Mouse (Mus musculus) limb, embryonic 15.5 days (tissue): Measurements from ENCODE around the gene Gmps. TPM values are rescaled to one million over a fixed set of nuclear protein-coding genes. Genes with fewer than 3 reads are reported as not detected.

Experiments
- ATAC-seq: fragments of 200-750 bp; cut with Nextera tagmentation; 2 replicates; pipeline ENCODE4 v1.8.0; 2017; ENCODE audit warnings: low read depth, moderate TSS enrichment; ENCODE audit not compliant: insufficient number of reproducible peaks, low FRiP score, low TSS enrichment
- H3K27ac ChIP-seq: fragments of 300-500 bp; sonication (generic); 2 replicates; pipeline ENCODE4 v1.5.1; 2015; ENCODE audit warnings: moderate library complexity, mild to moderate bottlenecking, inconsistent platforms
- H3K27me3 ChIP-seq: fragments of 300-500 bp; sonication (generic); 2 replicates; pipeline ENCODE4 v1.6.1; 2015; ENCODE audit warnings: inconsistent platforms
- H3K36me3 ChIP-seq: fragments of 300-500 bp; sonication (generic); 2 replicates; pipeline ENCODE4 v1.6.1; 2015; ENCODE audit warnings: inconsistent platforms
- H3K4me1 ChIP-seq: fragments of 300-500 bp; sonication (generic); 2 replicates; pipeline ENCODE4 v1.6.1; 2015; ENCODE audit warnings: inconsistent platforms
- H3K4me2 ChIP-seq: fragments of 300-500 bp; sonication (generic); 2 replicates; pipeline ENCODE4 v1.6.1; 2015; ENCODE audit warnings: mild to moderate bottlenecking, inconsistent platforms
- H3K4me3 ChIP-seq: fragments of 300-500 bp; sonication (generic); 2 replicates; pipeline ENCODE4 v1.5.1; 2015; ENCODE audit warnings: mild to moderate bottlenecking, inconsistent platforms
- H3K9ac ChIP-seq: fragments of 300-500 bp; sonication (generic); 2 replicates; pipeline ENCODE4 v1.6.1; 2015; ENCODE audit warnings: inconsistent platforms
- H3K9me3 ChIP-seq: fragments of 300-500 bp; sonication (generic); 2 replicates; pipeline ENCODE4 v1.6.1; 2016; ENCODE audit warnings: inconsistent platforms
- WGBS: fragments of 180-500 bp; shearing (Covaris S2); methylation state at CpG from one replicate; pipeline ENCODE4 v1.1.7; 2015; 5-methylcytosine and 5-hydroxymethylcytosine counted together
- polyA plus RNA-seq: library from polyadenylated mRNA; unstranded; fragments of >200 nt; fragmentation: Nextera tagmentation; extraction: Ambion mirVana; gene quantifications from 2 replicates; pipeline ENCODE4 v1.2.1, GENCODE M21; 2015

Gene Gmps
- 37.5 and 39.1 TPM in 2 replicates for polyA plus RNA-seq

- peak; percentile 92 for ATAC-seq
- Histone ChIP-seq H3K9me3 (no peaks in the 10 kb centered on the region), H3K36me3 (peaks cover 10% of the 10 kb centered on the region), H3K27me3 (no peaks in the 10 kb centered on the region), H3K4me3 (peak within 1 kb of the TSS; percentile 91), H3K4me1 (peaks cover 13% of the 10 kb centered on the region), H3K9ac (peak within 1 kb of the TSS; percentile 93), H3K27ac (peak within 1 kb of the TSS; percentile 94), H3K4me2 (peak within 1 kb of the TSS; percentile 57)
- under 1% methylated on average over 67 of the region's 67 CpGs for WGBS
Observed at GRCm38 (mm10) chr3:63975955-63976908, at the start of gene Gmps. Gene Gmps (plus strand): TSS chr3:63976106.

DNA sequence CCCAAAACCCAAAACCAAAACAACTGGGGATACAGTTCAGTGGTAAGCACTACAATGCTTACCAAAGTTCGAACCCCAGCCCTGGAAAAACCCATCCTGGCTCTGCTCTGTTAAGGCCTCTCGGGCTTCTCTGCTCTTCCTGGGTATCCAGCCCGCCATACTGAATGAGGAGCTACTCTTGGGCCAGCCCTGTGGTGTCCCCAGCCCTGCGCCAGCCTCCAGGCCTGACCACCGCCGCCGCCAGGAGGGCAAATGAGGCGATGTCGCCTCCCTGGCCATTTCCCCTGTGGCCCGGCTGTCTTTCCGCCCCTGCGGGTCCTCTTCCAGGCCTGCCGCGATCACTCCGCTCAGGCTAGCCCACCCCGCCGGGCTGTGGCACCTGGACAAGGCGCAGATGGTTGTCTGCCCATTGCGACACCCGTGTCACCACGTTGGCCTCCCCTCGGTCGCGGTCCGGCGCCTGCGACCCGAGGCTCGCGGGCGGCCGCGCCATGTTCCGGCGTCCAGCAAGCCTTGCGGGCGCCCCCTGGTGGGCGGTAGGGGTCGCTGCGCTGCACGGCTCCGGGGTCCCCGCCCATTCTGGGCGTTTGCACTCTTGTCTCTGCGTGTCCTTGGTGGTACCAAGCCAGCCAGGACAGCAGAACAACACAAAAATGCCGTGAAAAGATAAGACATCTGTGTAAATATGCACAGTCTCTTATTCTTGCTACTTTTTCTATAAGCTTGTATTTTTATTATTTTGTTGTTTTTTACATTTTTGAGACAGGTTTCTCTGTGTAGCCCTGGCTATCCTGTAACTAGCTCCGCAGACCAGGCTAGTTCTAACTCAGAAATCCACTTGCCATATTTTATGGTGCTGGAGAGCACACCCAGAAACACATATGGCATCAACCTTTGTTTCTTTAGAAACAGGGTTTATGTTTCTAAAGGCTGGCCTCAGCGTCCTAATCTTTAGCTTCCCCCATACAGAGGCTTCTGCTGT, 46.7 kb upstream of the Gmps start, which contains the start of gene E130311K13Rik:
Gene E130311K13Rik, minus strand, starts transcription at position 595 of the 982 bp plus-strand sequence.
- Histone ChIP-seq H3K9ac (peak within 1 kb of the TSS; percentile 95), H3K9me3 (no peaks in the 10 kb centered on the region), H3K27me3 (no peaks in the 10 kb centered on the region), H3K4me3 (peak within 1 kb of the TSS; percentile 72), H3K36me3 (no peaks in the 10 kb centered on the region), H3K4me1 (no peaks in the 10 kb centered on the region), H3K4me2 (peak within 1 kb of the TSS; percentile 64), H3K27ac (peak within 1 kb of the TSS; percentile 61)
- 5% methylated on average over 48 of the region's 48 CpGs for WGBS
- peak; percentile 87 for ATAC-seq

DNA sequence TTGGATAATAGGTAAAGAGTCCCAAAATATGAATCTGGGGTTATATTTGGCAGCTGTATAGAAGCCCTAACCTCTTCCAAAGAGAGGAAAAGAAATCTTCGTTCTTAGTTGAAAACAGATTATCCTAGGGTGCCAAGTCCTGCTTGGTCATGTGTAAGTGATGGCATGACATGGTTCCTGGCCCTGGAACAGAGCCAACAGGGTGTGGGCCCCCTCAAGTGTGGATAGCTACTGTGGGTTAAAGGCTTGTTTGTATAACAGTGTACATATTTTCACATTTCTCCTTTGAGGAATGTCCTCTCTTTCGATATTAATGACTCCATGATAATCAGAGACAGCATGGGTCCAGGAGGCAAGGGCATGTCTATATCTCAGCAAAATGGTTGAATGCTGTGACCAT, 37.0 kb upstream of the Gmps start:
- Histone ChIP-seq H3K27me3 (no peaks in the 10 kb centered on the region), H3K9ac (no peak overlapping the region), H3K4me2 (no peak overlapping the region), H3K4me1 (no peaks in the 10 kb centered on the region), H3K27ac (no peak overlapping the region), H3K9me3 (no peaks in the 10 kb centered on the region), H3K4me3 (no peak overlapping the region), H3K36me3 (peaks cover 6% of the 10 kb centered on the region; the same call in 1 of the 2 replicates)
- ATAC-seq: no peak
- WGBS: 86% methylated on average over 2 of the region's 2 CpGs

DNA sequence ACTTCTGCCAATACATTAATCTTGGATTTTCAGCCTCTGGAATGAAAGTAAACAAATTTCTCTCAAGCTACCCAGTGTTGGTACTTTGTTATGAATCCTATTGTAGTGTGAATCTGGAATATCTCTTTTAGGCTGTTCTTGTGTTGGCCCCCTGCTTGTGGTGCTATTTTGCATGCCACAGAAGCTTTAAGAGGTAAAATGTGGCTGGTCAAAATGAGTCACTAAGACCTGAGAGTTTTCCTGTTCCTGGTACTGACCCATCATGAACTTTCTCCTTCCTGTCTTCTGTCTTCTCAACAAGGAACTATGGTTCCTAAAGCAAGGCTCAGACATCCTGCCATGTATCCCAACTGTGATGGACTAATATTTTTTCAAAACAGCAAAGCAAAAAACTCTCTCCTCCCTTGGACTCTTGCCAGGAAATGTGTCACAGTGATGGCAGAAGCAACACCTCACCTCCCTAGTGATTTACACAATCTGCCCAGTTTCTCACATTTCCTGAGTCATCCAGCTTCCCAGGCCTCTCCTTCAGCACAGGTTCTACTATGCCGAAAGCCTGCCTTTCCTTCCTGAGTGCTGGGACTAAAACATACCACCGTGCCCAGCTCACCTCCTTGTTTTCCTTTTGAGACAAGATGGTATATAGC, 34.6 kb upstream of the Gmps start:
- Histone ChIP-seq H3K9ac (no peak overlapping the region), H3K4me2 (no peak overlapping the region), H3K27me3 (no peaks in the 10 kb centered on the region), H3K27ac (no peak overlapping the region), H3K36me3 (peaks cover 14% of the 10 kb centered on the region; the same call in 1 of the 2 replicates), H3K4me1 (no peaks in the 10 kb centered on the region), H3K4me3 (no peak overlapping the region), H3K9me3 (no peaks in the 10 kb centered on the region)
- WGBS: 84% methylated on average over 2 of the region's 2 CpGs
- ATAC-seq: no peak

DNA sequence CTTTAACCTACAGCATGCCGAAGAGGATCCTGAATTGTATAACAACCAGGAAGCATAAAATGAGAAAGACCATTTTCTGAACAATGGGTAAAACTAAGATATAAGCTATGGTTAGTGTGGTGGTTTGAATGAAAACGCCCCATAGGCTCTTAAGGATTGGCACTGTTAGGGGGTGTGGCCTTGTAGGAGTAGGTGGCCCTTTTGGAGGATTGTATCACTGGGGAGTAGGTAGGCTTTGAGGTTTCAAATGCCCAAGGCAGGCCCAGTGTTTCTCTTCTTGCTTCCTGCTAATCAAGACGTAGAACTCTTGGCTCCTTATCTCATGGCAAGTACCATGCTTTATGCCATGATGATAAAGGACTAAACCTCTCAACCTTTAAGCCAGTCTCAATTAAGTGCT, 26.1 kb upstream of the Gmps start:
- Histone ChIP-seq H3K27me3 (no peaks in the 10 kb centered on the region), H3K9ac (no peak overlapping the region), H3K4me2 (no peak overlapping the region), H3K27ac (no peak overlapping the region), H3K4me1 (no peaks in the 10 kb centered on the region), H3K36me3 (peaks cover 6% of the 10 kb centered on the region; the same call in 1 of the 2 replicates), H3K9me3 (no peaks in the 10 kb centered on the region), H3K4me3 (no peak overlapping the region)
- WGBS: 79% methylated on average over 3 of the region's 3 CpGs
- ATAC-seq: no peak

- peak overlapping the region; percentile 80 for H3K9ac ChIP-seq
- H3K9me3 ChIP-seq: no peaks in the 10 kb centered on the region
- ATAC-seq: no peak
- H3K27ac ChIP-seq: peak overlapping the region; percentile 91
- H3K4me3 ChIP-seq: peak overlapping the region; percentile 94
- 5% methylated on average over 25 of the region's 25 CpGs for WGBS
- H3K4me1 ChIP-seq: peaks cover 10% of the 10 kb centered on the region; the same call in 1 of the 2 replicates
- peak overlapping the region; percentile 71 for H3K4me2 ChIP-seq
- no peaks in the 10 kb centered on the region for H3K36me3 ChIP-seq
- peaks cover 3% of the 10 kb centered on the region; the same call in 1 of the 2 replicates for H3K27me3 ChIP-seq
Observed at GRCm38 (mm10) chr3:63963421-63964099, 12.3 kb upstream of the Gmps start.

DNA sequence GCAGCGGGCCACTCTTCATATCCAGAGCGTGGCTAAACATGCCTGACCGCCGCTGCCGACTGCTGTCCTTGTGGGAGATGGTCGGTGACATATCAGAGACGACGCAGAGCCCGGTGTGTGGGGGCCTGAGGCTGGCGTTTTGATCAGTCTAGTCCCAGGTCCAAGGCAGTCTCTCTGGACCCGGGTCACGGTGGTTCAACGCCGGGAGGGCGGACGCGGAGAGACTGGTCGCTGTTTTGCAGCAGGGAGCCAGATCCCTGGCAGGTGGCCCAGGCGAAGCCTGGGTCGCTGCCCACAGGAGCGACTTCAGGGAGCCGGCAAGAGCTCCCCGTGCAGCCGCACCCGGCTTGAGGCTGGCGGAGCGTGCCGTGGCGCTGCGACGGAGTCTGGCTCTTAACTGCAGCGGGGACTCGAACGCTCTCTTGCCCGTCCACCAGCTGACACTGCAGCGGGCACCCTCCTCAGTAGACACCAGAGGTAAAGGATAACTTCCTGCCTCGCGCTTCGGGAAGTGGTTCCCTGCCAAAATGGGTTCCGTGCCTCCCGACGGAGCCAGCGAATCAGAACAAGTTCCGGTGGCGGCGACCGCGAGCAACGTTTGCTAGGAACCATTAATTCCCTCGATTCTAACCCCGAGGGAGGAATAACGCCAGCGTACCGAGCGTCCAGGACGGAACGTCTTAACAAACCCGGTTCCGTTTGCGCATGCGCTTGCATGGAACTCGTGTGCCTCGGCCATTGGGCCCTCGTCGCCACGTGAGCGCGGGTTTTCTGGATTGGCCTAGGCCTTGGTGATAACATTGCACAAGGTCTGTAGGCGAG, 11.6 kb upstream of the Gmps start, which contains the start of gene Slc33a1:
Gene Slc33a1, minus strand, starts transcription at position 669 of the 822 bp plus-strand sequence.
- Histone ChIP-seq H3K9me3 (no peaks in the 10 kb centered on the region), H3K4me3 (peak within 1 kb of the TSS; percentile 94), H3K4me1 (peaks cover 10% of the 10 kb centered on the region; the same call in 1 of the 2 replicates), H3K27ac (peak within 1 kb of the TSS; percentile 91), H3K4me2 (peak within 1 kb of the TSS; percentile 71), H3K36me3 (no peaks in the 10 kb centered on the region), H3K27me3 (peaks cover 3% of the 10 kb centered on the region; the same call in 1 of the 2 replicates), H3K9ac (peak within 1 kb of the TSS; percentile 80)
- under 1% methylated on average over 69 of the region's 69 CpGs for WGBS
- peak; percentile 94 for ATAC-seq

DNA sequence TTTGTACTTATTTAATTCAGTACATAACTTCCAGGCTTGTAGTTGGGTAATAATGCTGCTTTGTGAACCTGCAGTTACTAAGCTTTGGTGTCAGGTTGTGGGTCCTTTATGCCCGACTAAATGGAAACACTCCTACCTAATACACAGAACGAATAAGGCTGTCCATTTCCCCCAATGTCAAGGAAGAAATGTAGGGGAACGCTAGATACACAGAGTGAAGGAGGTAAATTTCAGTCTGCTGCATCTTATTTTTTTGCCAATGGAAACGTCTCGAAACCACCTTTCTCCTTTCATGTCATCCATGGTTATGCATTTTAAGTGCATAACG, 11.0 kb upstream of the Gmps start:
- H3K36me3 ChIP-seq: no peaks in the 10 kb centered on the region
- peak overlapping the region; percentile 94 for H3K4me3 ChIP-seq
- H3K4me2 ChIP-seq: peak overlapping the region; percentile 71
- H3K27me3 ChIP-seq: peaks cover 3% of the 10 kb centered on the region; the same call in 1 of the 2 replicates
- WGBS: 76% methylated on average over 6 of the region's 6 CpGs
- peak overlapping the region; percentile 91 for H3K27ac ChIP-seq
- H3K9me3 ChIP-seq: no peaks in the 10 kb centered on the region
- no peak for ATAC-seq
- H3K9ac ChIP-seq: peak overlapping the region; percentile 80; the same call in 1 of the 2 replicates
- peaks cover 10% of the 10 kb centered on the region; the same call in 1 of the 2 replicates for H3K4me1 ChIP-seq

DNA sequence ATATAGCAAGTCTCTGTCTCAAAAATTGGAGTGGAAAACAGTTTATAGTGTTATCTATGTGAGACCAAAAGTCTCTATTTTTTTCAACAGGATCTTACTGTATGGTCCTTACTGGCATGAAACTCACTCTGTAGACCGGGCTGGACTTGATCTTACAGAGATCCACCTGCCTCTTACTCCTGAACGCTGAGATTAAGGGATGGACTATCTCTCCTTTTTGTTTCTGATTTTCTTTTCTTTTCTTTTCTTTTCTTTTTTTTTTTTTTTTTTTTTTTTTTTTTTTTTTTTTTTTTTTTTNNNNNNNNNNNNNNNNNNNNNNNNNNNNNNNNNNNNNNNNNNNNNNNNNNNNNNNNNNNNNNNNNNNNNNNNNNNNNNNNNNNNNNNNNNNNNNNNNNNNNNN, 10.0 kb upstream of the Gmps start:
- ATAC-seq: no peak
- Histone ChIP-seq H3K27ac (no peak overlapping the region), H3K27me3 (peaks cover 3% of the 10 kb centered on the region; the same call in 1 of the 2 replicates), H3K4me2 (no peak overlapping the region), H3K9ac (no peak overlapping the region), H3K36me3 (no peaks in the 10 kb centered on the region), H3K4me1 (peaks cover 10% of the 10 kb centered on the region; the same call in 1 of the 2 replicates), H3K4me3 (no peak overlapping the region), H3K9me3 (no peaks in the 10 kb centered on the region)
- 77% methylated on average over 2 of the region's 2 CpGs for WGBS

- WGBS: 40% methylated on average over 4 of the region's 4 CpGs
- no peaks in the 10 kb centered on the region for H3K9me3 ChIP-seq
- no peak overlapping the region for H3K4me2 ChIP-seq
Observed at GRCm38 (mm10) chr3:63977895-63978294, 2.0 kb downstream of the Gmps start.

More at GRCm38 (mm10) chr3:63977895-63978294, 2.0 kb downstream of the Gmps start:
- no peak for ATAC-seq
- no peak overlapping the region for H3K9ac ChIP-seq
- no peak overlapping the region for H3K27ac ChIP-seq
- H3K4me3 ChIP-seq: no peak overlapping the region
- peaks cover 13% of the 10 kb centered on the region for H3K4me1 ChIP-seq
- peaks cover 16% of the 10 kb centered on the region for H3K36me3 ChIP-seq
- no peaks in the 10 kb centered on the region for H3K27me3 ChIP-seq
